Mouse (Mus musculus) fat pad, adult 2 months (tissue): ENCODE results near the gene Ttc7b.

Source experiments
- DNase-seq: peaks from one replicate; pipeline ENCODE4 v3.0.0-alpha.2; 2011; ENCODE audit warnings: low read depth, low spot score; ENCODE audit errors: extremely low read depth

Ttc7b gene

DNA sequence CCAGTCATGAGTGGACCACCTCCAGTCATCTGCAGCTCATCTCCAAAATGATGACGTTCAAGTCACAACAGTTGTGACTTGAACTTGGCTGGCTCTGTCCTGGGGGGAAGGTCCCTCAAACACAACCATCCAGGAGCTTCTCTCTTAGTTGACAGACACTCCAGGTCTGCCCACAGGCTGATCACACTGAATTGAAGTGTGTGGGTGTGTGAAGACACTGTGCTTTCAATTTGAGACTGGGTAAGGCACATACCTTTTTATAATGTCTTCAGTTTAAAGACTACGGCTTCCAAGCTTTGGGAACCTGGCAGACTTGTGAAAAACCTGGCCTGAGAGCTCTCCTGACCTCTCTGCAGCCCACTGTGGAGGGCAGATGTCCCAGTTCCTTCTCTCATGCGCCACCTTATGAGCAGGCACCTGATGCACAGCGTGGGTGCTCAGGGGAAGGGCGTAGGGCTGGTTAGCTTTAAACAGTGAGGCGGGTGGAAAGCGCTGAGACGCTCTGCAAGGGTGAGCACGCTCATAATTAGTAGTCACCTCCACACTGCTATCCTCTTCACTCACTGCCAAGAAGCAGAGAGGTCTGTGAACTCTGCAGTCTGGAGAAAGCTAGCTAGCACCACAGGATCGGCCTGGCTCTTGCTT, 28.5 kb downstream of the Ttc7b start:
- DNase-seq, result no peak

DNA sequence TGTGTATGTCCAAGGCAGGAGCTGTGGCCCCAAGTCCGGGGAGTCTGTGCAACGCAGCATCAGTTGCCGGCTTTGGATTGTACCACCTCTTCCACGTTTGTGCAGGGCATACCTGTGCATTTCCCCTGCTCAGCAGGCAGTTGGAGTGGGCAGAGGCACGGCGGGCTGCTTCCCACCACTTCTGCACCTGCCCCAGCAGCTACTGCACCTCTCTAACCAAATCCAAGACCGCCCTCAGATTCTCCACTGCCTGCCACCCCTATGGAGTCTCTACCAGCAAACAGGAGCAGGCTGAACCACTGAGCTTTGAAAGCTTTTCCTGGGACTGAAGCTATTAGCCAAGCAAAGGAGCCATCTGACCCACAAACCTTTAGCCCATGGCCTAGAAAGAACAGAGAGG, 30.8 kb downstream of the Ttc7b start:
- no peak for DNase-seq

DNA sequence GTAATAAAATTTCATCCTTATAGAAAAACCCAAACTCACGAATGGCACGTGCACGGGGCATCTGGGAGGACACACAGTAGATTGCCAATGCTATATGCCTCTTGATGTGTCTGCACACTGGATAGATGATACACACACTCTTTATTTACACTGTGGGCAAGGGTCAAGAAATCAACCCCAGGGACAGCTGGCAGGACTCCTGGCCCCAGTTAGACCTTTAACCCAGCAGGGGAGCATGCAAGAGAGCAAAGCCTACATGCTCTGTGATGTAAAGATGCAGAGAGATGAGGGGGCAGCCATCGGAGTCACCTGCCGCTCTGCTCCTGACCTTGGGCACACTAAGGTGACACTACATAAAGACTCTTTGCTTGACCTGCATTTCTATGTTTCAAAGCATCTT, 32.3 kb downstream of the Ttc7b start:
- no peak for DNase-seq

DNA sequence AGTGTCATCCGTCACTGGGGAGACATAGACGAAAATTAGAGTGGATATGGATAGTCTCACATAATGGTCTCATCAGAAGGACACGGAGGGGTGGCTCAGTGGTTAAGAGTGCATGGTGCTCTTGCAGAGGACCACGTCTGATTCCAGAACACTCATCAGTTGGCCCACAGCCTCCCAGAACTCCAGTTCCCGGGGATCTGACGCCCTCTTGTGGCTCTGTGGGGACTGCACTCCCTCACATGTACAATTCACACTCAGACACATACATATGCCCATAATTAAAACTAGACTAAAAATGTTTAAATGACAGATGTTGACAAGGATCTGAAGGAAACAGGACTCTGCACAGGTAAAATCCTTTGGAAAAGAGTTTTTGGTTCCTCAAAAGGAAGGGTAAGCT, 34.4 kb downstream of the Ttc7b start:
- no peak for DNase-seq

DNA sequence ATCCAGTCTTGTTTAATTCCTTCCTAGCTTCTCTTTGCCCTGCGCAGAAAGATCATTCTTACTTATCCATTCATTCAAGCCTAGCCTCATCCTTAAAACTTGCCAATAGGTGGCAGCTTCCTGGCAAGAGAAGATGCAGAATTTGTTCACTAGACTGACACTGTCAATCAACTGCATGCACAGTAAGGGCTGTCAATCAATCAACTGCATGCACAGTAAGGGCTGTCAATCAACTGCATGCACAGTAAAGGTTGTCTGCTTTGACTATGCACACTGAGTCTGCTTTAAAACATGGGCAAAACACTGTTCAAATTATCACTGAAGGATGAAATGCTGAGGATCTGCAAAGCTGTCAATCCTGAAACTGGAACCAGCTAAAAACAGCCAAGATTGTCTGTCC, 37.6 kb downstream of the Ttc7b start:
- no peak for DNase-seq

DNA sequence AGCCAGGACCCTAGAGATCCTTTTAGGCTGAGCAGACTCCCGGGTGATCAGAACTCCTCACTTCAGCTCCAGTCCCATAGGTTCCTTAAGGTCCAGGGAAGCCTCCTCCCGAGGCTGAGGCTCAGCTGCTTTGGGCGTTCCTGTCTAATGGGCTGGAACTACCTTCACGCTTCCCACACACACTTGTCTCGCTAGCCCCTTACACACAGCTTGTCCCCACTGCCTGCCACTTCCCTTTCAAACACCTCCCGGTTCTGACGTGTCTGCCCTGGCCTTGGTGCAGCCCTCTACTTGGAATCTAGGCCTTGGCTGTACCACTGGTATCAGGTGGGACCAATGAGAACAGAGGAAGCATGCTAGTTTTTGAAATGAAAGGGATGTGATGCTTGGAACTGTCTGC, 38.4 kb downstream of the Ttc7b start:
- no peak for DNase-seq

GRCm38 (mm10) chr12:100481443-100482026, 39.1 kb downstream of the Ttc7b start:
- DNase-seq, result no peak

GRCm38 (mm10) chr12:100480642-100481442, 39.8 kb downstream of the Ttc7b start:
- no peak for DNase-seq

GRCm38 (mm10) chr12:100479892-100480621, 40.6 kb downstream of the Ttc7b start:
- no peak for DNase-seq

GRCm38 (mm10) chr12:100479270-100479869, 41.3 kb downstream of the Ttc7b start:
- no peak for DNase-seq

DNA sequence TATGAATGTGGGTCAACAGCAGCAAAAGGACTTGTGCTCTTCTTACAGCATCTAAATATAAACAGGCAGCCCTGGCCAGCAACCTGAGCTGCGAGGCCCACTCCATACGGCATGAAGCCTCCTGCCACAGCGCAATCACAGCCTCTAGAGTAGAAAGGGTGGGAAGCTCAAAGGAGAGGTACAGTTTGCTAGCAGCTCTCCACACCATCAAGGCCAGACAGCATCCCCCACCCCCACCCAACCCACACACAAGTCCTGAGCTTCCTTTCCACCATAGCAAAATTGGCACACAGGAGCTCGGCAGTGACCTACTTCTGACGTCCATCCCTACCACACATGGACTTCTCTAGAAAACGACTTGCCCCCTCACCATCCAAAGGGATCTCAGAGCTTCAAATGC, 42.0 kb downstream of the Ttc7b start:
- no peak for DNase-seq

DNA sequence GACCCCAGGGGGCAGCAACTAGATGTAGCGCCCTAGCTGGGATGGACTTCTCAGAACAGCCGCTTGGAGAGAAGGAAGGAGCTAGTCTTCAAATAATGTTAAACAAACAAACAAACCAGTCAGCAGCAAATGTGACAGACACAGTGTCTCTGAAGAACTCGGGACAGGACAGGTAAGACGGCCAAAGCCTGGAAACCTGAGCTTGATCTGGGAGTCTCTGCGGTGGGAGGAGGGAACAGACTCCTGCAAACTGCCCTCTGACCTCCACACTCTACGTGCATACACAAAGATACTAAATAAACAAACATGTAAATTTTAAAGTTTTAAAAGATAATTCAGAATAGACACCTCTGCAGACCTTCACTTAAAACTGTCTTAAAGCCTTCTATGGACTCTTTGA, 42.5 kb downstream of the Ttc7b start:
- no peak for DNase-seq

DNA sequence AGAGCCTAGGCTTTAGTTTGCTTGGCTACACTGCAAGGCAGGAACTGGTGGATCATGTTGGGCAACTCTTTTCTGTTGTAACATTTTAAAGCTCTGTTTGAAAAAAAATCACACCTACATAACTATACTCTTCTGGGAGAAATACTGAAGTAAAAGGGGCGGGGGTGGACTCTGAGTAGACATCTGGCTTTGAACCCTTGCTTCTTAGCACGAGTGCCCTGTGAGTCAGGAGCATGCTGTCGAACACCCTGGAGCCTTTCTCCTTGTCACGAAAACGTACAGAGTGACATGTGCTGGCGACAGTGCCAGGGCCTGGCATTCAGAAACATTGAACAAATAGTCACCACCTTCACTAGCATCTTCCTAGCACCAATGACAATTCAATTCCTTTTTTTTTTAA, 43.2 kb downstream of the Ttc7b start:
- DNase-seq, result peak; percentile 84

DNA sequence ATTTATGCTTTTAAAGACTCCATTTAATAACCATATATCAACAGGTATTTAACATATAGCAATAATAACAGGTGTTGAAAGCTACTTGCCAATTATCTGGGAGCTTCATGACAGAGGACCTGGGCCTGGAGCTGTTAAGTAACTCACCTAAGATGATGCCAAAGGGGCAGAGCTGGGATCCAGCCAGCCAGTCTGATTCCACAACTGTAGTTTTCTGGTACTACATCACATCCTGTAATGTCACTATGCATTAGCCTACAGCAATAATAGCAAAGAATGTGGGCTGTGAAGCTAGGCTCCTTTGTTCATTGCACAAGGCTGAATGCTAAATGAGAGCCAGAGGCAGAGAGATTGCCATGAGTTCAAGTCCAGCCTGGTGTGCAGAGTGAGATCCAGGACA, 44.3 kb downstream of the Ttc7b start:
- DNase-seq, result peak; percentile 95

DNA sequence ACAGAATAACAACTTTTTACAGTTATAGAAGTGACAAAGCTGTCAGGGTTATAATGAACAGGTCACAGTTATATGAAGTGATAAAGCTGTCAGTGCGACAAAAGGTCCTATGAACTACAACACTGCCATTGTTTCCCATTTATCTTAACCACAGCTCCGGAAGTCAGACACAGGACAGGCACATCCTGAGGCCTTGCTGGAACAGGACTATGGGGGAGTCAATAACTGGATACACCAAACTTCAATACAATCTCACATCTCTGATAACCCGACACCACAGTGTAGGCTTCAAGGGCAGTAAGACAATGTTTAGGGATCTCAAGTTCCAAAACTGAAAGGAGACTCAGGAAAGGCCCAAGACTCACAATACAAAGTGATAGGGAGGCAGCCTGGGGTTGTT, 45.1 kb downstream of the Ttc7b start:
- no peak for DNase-seq

- no peak for DNase-seq
Observed at GRCm38 (mm10) chr12:100474661-100475321, 45.8 kb downstream of the Ttc7b start.

GRCm38 (mm10) chr12:100470295-100470694, 50.3 kb downstream of the Ttc7b start:
- no peak for DNase-seq

GRCm38 (mm10) chr12:100469503-100470293, 50.9 kb downstream of the Ttc7b start:
- DNase-seq, result no peak

DNA sequence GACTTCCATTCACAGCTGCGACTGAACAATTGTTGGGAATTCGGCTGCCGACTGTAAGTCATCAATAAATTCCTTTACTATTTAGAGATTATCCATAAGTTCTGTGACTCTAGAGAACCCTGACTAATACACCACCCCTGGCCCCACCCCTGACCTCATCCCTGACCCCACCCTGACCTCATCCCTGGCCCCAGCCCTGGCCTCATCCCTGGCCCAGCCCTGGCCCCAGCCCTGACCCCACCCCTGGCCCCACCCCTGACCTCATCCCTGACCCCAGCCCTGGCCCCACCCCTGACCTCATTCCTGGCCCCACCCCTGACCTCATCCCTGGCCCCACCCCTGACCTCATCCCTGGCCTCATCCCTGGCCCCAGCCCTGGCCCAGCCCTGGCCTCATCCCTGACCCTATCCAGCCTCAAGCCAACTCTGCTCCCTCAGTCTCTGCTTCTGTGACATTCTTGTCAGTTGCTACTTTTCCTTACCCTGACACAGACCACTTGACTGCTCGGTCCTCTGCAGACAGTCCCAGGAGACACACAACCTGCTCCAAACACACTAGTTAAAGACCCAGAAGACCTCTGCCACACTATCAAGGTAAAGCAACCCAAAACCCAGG, 55.4 kb downstream of the Ttc7b start:
- DNase-seq, result no peak
